Mouse (Mus musculus) limb, embryonic 13.5 days (tissue): ENCODE measurements at regions not wholly inside any gene's neighbourhood (a gene's known extent, or its start where the extent isn't known, plus 50 kb on each side); places are given as distances from the start of the nearest gene placed in this dataset.
"Not testable (repeated sequence)": the region's sequence is repeated elsewhere in the genome, so short reads cannot be mapped to it uniquely, and the experiment has no call there.

Experiments used
- ATAC-seq: fragments of 200-750 bp; cut with Nextera tagmentation; 2 replicates; pipeline ENCODE4 v1.8.0; 2017; ENCODE audit warnings: low read depth, moderate number of reproducible peaks, moderate TSS enrichment; ENCODE audit not compliant: low FRiP score
- H3K27ac ChIP-seq: fragments of 300-500 bp; sonication (generic); 2 replicates; pipeline ENCODE4 v1.5.1; 2015; ENCODE audit warnings: inconsistent platforms, mild to moderate bottlenecking, moderate library complexity
- H3K27me3 ChIP-seq: fragments of 300-500 bp; sonication (generic); 2 replicates; pipeline ENCODE4 v1.6.1; 2015; ENCODE audit warnings: mild to moderate bottlenecking, inconsistent platforms
- H3K36me3 ChIP-seq: fragments of 300-500 bp; sonication (generic); 2 replicates; pipeline ENCODE4 v1.6.1; 2015; ENCODE audit warnings: inconsistent platforms, mild to moderate bottlenecking, moderate library complexity
- H3K4me1 ChIP-seq: fragments of 300-500 bp; sonication (generic); 2 replicates; pipeline ENCODE4 v1.6.1; 2015; ENCODE audit warnings: inconsistent platforms
- H3K4me2 ChIP-seq: fragments of 300-500 bp; sonication (generic); replicated peaks from 2 replicates; pipeline ENCODE4 v1.6.1; 2015; ENCODE audit warnings: inconsistent platforms, mild to moderate bottlenecking, moderate library complexity
- H3K4me3 ChIP-seq: fragments of 300-500 bp; sonication (generic); 2 replicates; pipeline ENCODE4 v1.5.1; 2015; ENCODE audit warnings: moderate library complexity, mild to moderate bottlenecking, inconsistent platforms
- H3K9ac ChIP-seq: fragments of 300-500 bp; sonication (generic); 2 replicates; pipeline ENCODE4 v1.6.1; 2015; ENCODE audit warnings: mild to moderate bottlenecking, inconsistent platforms
- H3K9me3 ChIP-seq: fragments of 300-500 bp; sonication (generic); 2 replicates; pipeline ENCODE4 v1.6.1; 2016; ENCODE audit warnings: inconsistent platforms
- WGBS: fragments of 180-500 bp; shearing (Covaris S2); methylation state at CpG from one replicate; pipeline ENCODE4 v1.1.7; 2015; 5-methylcytosine and 5-hydroxymethylcytosine counted together

DNA sequence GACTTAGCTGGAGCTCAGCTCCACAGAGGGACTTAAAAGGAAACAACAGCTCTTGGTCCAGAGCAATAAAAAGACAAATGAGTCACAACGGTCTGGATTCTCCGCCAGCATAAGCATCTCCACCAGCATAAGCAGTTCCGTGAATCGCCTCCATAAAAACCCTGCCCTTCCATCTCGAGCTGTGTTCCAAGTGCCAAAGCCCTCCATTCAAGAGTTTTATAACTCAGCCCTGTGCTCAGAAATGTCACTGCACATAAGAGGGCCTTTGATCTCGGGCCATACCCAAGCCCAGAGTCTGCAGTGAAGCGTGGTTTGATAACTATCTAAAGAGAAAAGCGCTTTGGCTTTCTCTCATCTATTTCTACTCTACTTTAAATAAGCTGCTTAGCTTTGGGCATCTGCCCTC, 70.8 kb upstream of the Akap13 start:
- 29% methylated on average over 8 of the region's 8 CpGs for WGBS
- no peak overlapping the region for H3K27ac ChIP-seq
- H3K4me2 ChIP-seq: no peak overlapping the region

DNA sequence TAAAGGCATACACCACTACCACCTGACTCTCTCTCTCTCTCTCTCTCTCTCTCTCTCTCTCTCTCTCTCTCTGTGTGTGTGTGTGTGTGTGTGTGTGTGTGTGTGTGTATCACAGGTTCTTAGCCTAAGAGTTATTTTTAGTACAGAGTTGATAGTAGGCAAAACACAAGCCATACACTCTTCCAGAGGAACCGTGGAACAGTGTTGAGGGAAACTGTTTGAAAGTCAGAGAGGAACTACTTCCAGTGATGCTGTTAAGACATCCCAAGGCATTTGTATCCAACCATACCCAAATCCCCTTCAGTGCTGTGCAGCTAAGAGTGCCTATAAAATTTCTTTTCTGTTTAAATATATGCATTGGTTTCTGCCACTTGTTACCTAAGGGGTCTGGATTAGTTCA, 68.3 kb upstream of the Akap13 start:
- 87% methylated on average over 1 of the region's 1 CpGs for WGBS
- H3K4me3 ChIP-seq: no peak overlapping the region
- H3K9me3 ChIP-seq: no peaks in the 10 kb centered on the region
- H3K27ac ChIP-seq: no peak overlapping the region
- no peak for ATAC-seq
- H3K4me1 ChIP-seq: no peaks in the 10 kb centered on the region; the same call in 1 of the 2 replicates
- H3K9ac ChIP-seq: no peak overlapping the region
- H3K4me2 ChIP-seq: no peak overlapping the region
- H3K27me3 ChIP-seq: no peaks in the 10 kb centered on the region
- no peaks in the 10 kb centered on the region for H3K36me3 ChIP-seq

More for the DNA sequence above, 70.8 kb upstream of the Akap13 start:
- Histone ChIP-seq H3K4me3 (no peak overlapping the region), H3K9ac (no peak overlapping the region), H3K36me3 (no peaks in the 10 kb centered on the region), H3K27me3 (no peaks in the 10 kb centered on the region), H3K4me1 (no peaks in the 10 kb centered on the region; the same call in 1 of the 2 replicates), H3K9me3 (no peaks in the 10 kb centered on the region)
- peak; percentile 36; the same call in 1 of the 2 replicates for ATAC-seq

DNA sequence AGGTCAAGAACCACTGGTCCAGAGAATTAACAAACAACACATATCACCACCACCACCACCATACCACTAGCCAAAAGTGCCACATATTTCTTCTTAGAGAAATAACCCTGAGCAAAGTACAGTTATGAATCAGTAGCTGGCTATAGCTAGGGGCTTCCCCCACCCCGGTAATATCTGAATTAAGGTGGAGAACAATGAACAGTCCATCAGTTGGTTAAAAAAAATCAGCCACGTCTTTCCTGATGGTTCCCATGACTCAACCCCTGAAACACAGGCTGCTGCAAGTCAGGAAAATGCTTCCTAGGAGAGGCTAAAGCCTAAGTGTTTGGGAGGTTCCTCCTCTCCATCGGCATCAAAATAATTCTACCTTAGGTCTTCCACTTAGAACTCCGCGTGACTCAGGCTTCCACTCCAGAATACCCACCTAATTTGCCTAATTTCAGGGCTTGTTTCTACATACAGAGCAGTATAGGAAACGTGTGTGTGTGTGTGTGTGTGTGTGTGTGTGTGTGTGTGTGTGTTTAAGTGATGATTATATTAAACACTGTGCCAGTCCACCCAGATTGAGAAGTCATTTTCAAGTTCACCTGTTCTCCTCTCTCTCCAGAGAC, 67.4 kb upstream of the Akap13 start:
- ATAC-seq: no peak
- Histone ChIP-seq H3K27ac (no peak overlapping the region), H3K4me3 (no peak overlapping the region), H3K36me3 (no peaks in the 10 kb centered on the region), H3K4me2 (no peak overlapping the region), H3K27me3 (no peaks in the 10 kb centered on the region), H3K9me3 (no peaks in the 10 kb centered on the region), H3K9ac (no peak overlapping the region), H3K4me1 (no peaks in the 10 kb centered on the region; the same call in 1 of the 2 replicates)
- 78% methylated on average over 6 of the region's 6 CpGs for WGBS

DNA sequence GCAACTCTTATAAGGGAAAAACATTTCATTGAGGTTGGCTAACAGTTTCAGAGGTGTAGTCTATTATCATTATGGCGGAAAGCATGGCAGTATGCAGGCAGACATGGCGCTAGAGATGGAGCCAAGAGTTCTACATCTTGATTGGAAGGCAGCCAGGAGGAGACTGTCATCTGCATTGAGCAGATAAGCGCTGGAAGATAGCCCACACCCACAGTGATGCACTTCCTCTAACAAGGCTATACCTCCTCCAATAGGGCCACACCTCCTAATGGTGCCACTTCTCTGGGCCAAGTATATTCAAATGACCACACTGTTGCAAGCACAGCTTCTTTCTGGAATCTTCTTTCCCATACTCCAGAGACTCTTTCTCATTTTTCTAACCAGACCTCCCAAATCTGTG, 65.2 kb upstream of the Akap13 start:
- H3K9ac ChIP-seq: no peak overlapping the region
- no peak overlapping the region for H3K4me3 ChIP-seq
- no peaks in the 10 kb centered on the region for H3K36me3 ChIP-seq
- no peak overlapping the region for H3K4me2 ChIP-seq
- H3K27me3 ChIP-seq: no peaks in the 10 kb centered on the region
- ATAC-seq: no peak
- H3K27ac ChIP-seq: no peak overlapping the region
- no peaks in the 10 kb centered on the region for H3K9me3 ChIP-seq
- 92% methylated on average over 3 of the region's 3 CpGs for WGBS
- H3K4me1 ChIP-seq: no peaks in the 10 kb centered on the region

DNA sequence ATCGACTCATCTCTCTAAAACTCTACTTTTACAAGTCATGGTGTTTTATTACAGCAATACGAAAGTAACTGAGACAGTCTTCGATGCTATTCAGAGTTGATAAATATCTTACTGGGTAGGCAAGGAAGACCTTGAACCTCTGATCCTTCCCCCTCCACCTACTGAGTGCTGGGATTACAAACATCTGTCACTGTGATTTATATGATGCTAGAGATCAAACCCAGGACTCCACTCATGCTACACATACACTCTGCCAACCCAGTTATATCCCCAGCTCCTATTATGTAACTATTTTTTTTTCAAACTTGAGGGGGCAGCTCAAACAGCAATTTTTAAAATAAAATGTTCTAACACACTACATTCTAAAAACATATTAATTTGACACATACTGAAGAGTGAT, 62.6 kb upstream of the Akap13 start:
- Histone ChIP-seq H3K9ac (no peak overlapping the region), H3K4me1 (peaks cover 8% of the 10 kb centered on the region), H3K27ac (no peak overlapping the region), H3K4me3 (no peak overlapping the region), H3K4me2 (no peak overlapping the region), H3K9me3 (no peaks in the 10 kb centered on the region), H3K27me3 (no peaks in the 10 kb centered on the region), H3K36me3 (no peaks in the 10 kb centered on the region)
- 28% methylated on average over 3 of the region's 3 CpGs for WGBS
- no peak for ATAC-seq

DNA sequence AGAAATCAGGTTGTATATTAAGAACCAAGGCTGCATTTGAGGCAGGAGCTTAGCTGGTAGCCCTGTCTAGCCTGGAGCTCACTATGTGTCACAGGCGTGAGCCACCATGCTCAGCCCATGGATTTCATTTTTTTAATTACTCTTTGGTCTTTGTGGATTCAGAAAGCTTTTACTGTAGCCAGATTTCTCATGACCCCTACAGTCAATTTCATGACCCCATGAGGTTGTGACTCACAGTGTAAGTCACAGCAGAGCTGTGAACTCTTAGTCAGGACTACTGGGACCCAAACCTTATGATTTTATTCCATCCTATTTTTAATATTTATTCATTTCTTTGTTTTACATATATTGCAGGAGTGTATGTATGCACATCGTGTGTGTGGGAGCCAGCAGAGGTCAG, 61.9 kb upstream of the Akap13 start:
- peaks cover 10% of the 10 kb centered on the region for H3K4me1 ChIP-seq
- no peak overlapping the region for H3K27ac ChIP-seq
- no peaks in the 10 kb centered on the region for H3K9me3 ChIP-seq
- H3K4me3 ChIP-seq: no peak overlapping the region
- H3K36me3 ChIP-seq: no peaks in the 10 kb centered on the region
- ATAC-seq: no peak
- H3K27me3 ChIP-seq: no peaks in the 10 kb centered on the region
- 91% methylated on average over 2 of the region's 2 CpGs for WGBS
- no peak overlapping the region for H3K9ac ChIP-seq
- no peak overlapping the region for H3K4me2 ChIP-seq

DNA sequence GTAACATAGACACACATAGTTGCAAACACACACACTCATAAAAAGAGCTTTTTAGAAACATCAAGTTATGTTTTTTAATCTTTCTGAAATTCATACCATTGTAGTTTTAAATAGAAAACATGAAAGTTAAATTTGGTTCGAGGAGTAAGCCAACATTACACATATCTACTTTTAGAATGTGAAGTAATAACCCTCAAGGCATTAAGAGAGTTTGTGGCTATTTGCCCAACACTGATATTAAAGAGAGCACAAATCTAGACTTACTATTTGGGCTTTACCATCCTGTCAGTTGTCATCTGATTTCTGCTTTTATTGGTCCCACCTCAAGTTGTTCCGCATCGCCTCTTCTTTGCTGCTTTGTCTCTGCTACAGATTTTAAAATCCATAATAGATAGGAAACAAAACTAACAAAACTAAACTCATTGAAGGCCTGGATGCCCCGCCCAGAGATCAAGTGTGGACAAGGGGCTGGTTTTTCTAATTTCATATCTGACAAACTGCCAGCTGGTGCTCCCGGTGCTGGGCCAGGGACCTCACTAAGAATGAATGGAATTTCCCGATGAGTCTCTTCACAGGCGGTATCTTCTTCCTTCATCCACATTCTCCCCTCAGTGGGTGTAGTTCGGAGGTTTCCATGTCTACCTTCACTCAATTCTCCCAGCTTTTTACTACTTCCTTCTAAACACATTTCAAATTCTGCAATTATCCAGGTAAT, 60.3 kb upstream of the Akap13 start:
- Histone ChIP-seq H3K4me1 (peaks cover 16% of the 10 kb centered on the region), H3K27me3 (no peaks in the 10 kb centered on the region), H3K9me3 (no peaks in the 10 kb centered on the region), H3K4me2 (no peak overlapping the region), H3K9ac (no peak overlapping the region), H3K36me3 (no peaks in the 10 kb centered on the region), H3K4me3 (no peak overlapping the region), H3K27ac (no peak overlapping the region)
- ATAC-seq: no peak
- WGBS: 73% methylated on average over 8 of the region's 8 CpGs

DNA sequence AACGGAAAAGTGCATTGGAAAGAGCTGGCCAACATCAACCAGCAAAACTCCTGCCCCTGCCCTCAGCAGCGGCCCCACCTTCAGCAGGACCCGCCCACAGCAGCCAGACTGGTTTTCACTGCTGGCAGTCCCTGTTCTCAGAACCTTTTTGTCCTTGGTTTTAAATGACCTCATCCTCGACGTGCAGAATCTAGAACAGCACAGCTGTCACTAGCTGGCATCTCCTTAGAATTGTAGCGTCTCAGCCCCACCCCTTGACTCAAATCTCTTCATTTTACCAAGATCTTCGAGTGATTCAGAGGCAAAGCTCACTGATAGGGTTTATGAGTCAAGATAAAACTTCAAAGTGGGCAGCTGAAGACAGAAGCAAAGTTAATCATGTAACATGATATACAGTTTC, 57.8 kb upstream of the Akap13 start:
- H3K4me2 ChIP-seq: no peak overlapping the region
- peaks cover 16% of the 10 kb centered on the region for H3K4me1 ChIP-seq
- no peaks in the 10 kb centered on the region for H3K27me3 ChIP-seq
- H3K4me3 ChIP-seq: no peak overlapping the region
- no peaks in the 10 kb centered on the region for H3K9me3 ChIP-seq
- no peaks in the 10 kb centered on the region for H3K36me3 ChIP-seq
- no peak overlapping the region for H3K9ac ChIP-seq
- no peak overlapping the region for H3K27ac ChIP-seq
- no peak for ATAC-seq
- WGBS: 16% methylated on average over 7 of the region's 7 CpGs

DNA sequence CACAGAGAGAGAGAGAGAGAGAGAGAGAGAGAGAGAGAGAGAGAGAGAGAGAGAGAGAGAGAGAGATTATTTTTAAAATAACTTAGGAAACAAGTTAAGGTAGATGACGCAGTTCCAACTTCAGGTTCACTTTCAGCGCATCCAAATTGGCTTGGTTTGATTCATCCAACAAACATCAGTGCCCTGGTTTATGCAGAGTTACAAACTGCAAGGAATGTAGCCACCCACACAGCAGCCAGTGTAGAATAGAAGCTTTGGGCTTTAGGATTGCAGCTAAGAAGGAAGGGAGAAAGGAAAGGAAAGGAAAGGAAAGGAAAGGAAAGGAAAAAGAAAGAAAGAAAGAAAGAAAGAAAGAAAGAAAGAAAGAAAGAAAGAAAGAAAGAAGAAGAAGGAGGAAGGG, 56.9 kb upstream of the Akap13 start:
- H3K27me3 ChIP-seq, H3K4me2 ChIP-seq, H3K36me3 ChIP-seq, H3K4me3 ChIP-seq, H3K27ac ChIP-seq, H3K9ac ChIP-seq, H3K9me3 ChIP-seq, ATAC-seq: not testable (repeated sequence)
- WGBS: 74% methylated on average over 2 of the region's 2 CpGs
- H3K4me1 ChIP-seq: peaks cover 16% of the 10 kb centered on the region

DNA sequence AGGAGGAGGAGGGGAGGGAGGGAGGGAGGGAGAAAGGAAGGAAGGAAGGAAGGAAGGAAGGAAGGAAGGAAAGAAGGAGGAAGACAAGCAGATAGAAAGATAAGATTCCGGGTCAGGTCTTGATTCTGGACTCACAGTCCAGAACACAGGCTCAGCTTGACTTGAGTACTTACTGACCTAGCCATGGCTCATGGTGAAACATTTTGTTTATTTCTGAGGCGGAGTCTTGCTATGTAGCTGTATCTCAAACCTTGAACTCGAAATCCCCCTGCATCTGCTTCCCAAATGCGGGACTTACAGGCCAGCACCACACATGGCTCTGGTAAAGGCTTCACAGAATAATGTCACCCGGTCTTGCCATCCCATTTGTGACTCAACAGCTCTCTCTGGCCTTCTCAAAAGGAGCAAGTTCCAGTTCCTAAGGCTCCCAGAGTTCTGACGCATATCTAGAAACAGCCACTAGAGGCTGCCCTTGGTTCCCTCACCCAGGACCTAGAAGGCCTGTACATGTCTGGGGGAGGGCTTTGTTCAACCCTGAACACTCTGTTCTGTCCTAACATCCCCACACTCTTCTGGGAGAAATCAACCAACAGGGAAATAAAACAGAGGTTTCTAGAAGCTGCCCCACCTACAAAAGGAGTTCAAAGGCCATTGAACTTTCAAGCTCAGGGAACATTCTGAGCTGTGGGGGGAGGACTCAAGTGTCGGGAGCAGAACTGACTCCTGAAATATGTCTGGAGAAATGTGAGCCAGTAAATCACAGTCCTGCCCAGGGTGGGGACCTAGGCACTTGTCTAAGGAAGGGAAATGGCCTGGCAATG, 56.2 kb upstream of the Akap13 start:
- no peaks in the 10 kb centered on the region for H3K36me3 ChIP-seq
- peaks cover 16% of the 10 kb centered on the region for H3K4me1 ChIP-seq
- no peak overlapping the region for H3K9ac ChIP-seq
- H3K9me3 ChIP-seq: no peaks in the 10 kb centered on the region
- no peaks in the 10 kb centered on the region for H3K27me3 ChIP-seq
- peak; percentile 86 for ATAC-seq
- H3K27ac ChIP-seq: no peak overlapping the region
- 51% methylated on average over 7 of the region's 7 CpGs for WGBS
- H3K4me2 ChIP-seq: no peak overlapping the region
- no peak overlapping the region for H3K4me3 ChIP-seq

DNA sequence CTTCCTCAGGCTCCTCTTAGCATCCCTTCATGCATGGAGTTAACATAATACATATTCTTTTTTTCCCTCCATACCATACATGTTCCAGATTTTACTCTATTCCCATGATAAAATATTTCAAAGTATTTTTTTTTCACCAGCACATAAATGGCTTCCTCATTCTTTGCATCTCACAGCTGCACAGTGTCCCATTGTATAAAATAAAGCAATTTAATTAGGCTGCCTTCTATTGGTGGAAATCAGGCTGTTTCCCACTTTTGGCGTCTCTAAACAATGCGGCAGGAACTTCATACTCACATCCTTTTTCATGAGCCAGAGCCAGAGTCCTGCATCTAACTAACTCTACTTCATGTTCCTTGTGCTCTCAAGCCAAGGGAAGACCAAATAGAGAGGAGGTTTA, 54.9 kb upstream of the Akap13 start:
- H3K9me3 ChIP-seq: no peaks in the 10 kb centered on the region
- WGBS: 70% methylated on average over 2 of the region's 2 CpGs
- H3K27ac ChIP-seq: no peak overlapping the region
- no peak overlapping the region for H3K4me2 ChIP-seq
- no peak overlapping the region for H3K4me3 ChIP-seq
- H3K27me3 ChIP-seq: no peaks in the 10 kb centered on the region
- H3K9ac ChIP-seq: no peak overlapping the region
- peaks cover 16% of the 10 kb centered on the region for H3K4me1 ChIP-seq
- H3K36me3 ChIP-seq: no peaks in the 10 kb centered on the region
- ATAC-seq: no peak

DNA sequence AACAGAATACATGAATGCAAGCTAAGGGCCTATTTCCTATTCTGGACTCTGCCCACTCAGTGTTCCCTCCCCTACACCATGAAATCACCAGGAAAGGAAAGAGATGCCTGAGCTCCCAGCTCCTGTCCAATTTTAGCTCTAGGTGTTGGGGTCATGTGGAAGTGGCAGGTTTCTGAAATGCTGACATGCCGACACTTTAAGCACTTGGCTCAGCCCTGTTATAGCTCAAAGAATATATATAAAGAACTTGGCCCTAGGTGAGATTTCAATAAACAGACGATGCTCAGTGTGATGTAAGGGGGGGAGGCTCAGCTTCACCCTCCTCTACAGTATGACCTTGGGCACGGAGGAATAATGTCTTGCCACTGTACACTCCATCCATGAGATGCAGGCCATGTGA, 50.4 kb upstream of the Akap13 start:
- Histone ChIP-seq H3K36me3 (no peaks in the 10 kb centered on the region), H3K4me3 (no peak overlapping the region), H3K9ac (no peak overlapping the region), H3K27me3 (no peaks in the 10 kb centered on the region), H3K4me2 (no peak overlapping the region), H3K9me3 (no peaks in the 10 kb centered on the region), H3K27ac (no peak overlapping the region), H3K4me1 (no peaks in the 10 kb centered on the region)
- whole genome bisulfite sequencing: 71% methylated on average over 3 of the region's 3 CpGs
- ATAC-seq: no peak
